Comparison of ENCODE assay signal across 13 mouse cellular contexts in the genomic region with DNA sequence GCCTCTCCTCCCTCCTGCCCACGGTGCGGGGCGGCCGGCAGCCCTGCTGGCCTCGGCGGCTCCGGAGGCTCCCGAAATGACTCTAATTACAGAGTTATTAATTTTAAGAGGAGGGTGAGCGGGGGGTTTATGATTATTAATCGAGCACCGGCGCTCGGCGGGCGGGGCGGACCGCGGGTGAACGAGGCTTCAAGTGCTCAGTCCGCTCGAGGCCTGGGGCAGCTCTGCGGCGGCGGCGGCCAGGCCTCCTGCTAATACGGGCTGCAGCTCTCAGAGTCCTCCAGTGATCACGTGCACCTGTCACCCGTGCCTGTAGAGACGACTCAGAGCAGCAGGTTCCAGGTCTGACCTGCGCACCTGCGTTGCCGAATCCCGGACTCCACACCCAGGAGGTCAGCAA. TPM values are rescaled to one million over a fixed set of nuclear protein-coding genes. Genes with fewer than 3 reads are reported as not detected.
DNase-seq lines count a peak whose midpoint lies in the region; ATAC-seq lines count a peak whose summit lies in the region.
"Had no signal": no experiment of that assay in that cellular context is flagged by ENCODE, and none has a peak within 500 bp of the region (broad histone marks: within the 10 kb centered on the region; RNA-seq: fewer than 3 reads in every experiment).

No protein-coding gene starts in this region.

- WGBS in heart, embryonic 12.5 days, result 1% methylated on average over 33 of the region's 33 CpGs
- under 1% methylated on average over 33 of the region's 33 CpGs for WGBS in forebrain, embryonic 13.5 days
- under 1% methylated on average over 33 of the region's 33 CpGs for WGBS in kidney, embryonic 16.5 days

- peaks cover 95% of the 10 kb centered on the region for H3K27me3 ChIP-seq in heart, embryonic 12.5 days (replicated peaks)
- H3K27me3 ChIP-seq in forebrain, embryonic 13.5 days, result peaks cover 96% of the 10 kb centered on the region
- H3K27me3 ChIP-seq in kidney, embryonic 16.5 days (ENCODE audit: insufficient read depth, low read length), result peaks cover 54% of the 10 kb centered on the region

- H3K4me2 ChIP-seq in heart, embryonic 12.5 days, result peak overlapping the region; percentile 55
- peak overlapping the region; percentile 42 for H3K4me2 ChIP-seq in forebrain, embryonic 13.5 days
- H3K4me2 ChIP-seq in kidney, embryonic 16.5 days (replicated peaks; ENCODE audit: low read depth, low read length), result peak overlapping the region; percentile 58
- H3K4me2 ChIP-seq: liver, embryonic 12.5 days had no signal

- peak overlapping the region; percentile 31 for H3K4me3 ChIP-seq in heart, embryonic 12.5 days
- H3K4me3 ChIP-seq in forebrain, embryonic 13.5 days, result peak overlapping the region; percentile 18; the same call in 1 of the 2 replicates
- peak overlapping the region; percentile 33 for H3K4me3 ChIP-seq in kidney, embryonic 16.5 days (ENCODE audit: low read length)
- H3K4me3 ChIP-seq: liver, embryonic 12.5 days had no signal

- H3K9me3 ChIP-seq in heart, embryonic 12.5 days (replicated peaks), result no peaks in the 10 kb centered on the region; the same call in 1 of the 2 replicates
- H3K9me3 ChIP-seq in forebrain, embryonic 13.5 days (replicated peaks), result peaks cover 5% of the 10 kb centered on the region; the same call in 1 of the 2 replicates
- no peaks in the 10 kb centered on the region for H3K9me3 ChIP-seq in kidney, embryonic 16.5 days (ENCODE audit: low read length)
- H3K9me3 ChIP-seq: liver, embryonic 12.5 days had no signal

- H3K4me1 ChIP-seq in heart, embryonic 12.5 days (replicated peaks), result peaks cover 15% of the 10 kb centered on the region
- H3K4me1 ChIP-seq in forebrain, embryonic 13.5 days, result peaks cover 8% of the 10 kb centered on the region
- peaks cover 25% of the 10 kb centered on the region for H3K4me1 ChIP-seq in kidney, embryonic 16.5 days (ENCODE audit: insufficient read depth, low read length)
- H3K4me1 ChIP-seq: liver, embryonic 12.5 days had no signal

- no peak for DNase-seq in heart, postnatal 4 days
- DNase-seq in neural tube, embryonic 10.5 days (ENCODE audit: extremely low spot score, low spot score), result peak; percentile 50
- no peak for DNase-seq in cerebellum, adult 8-10 months
- DNase-seq in urinary bladder, adult 18-20 months (ENCODE audit: low spot score in 2 of 2), result no peak
- DNase-seq in right cerebral cortex, adult 18-20 months, result no peak
- DNase-seq: adrenal gland, adult 2 months; heart, postnatal 14 days had no signal

- ATAC-seq in heart, embryonic 12.5 days (ENCODE audit: insufficient number of reproducible peaks, low FRiP score), result no peak
- no peak for ATAC-seq in forebrain, embryonic 13.5 days
- ATAC-seq in kidney, embryonic 16.5 days (ENCODE audit: low FRiP score, low TSS enrichment), result peak; percentile 77; the same call in 1 of the 2 replicates
- ATAC-seq: liver, embryonic 12.5 days had no signal

- no peak overlapping the region for H3K9ac ChIP-seq in heart, embryonic 12.5 days
- no peak overlapping the region for H3K9ac ChIP-seq in forebrain, embryonic 13.5 days
- H3K9ac ChIP-seq in kidney, embryonic 16.5 days (replicated peaks; ENCODE audit: low read length), result peak overlapping the region; percentile 48
- H3K9ac ChIP-seq: liver, embryonic 12.5 days had no signal

- H3K36me3 ChIP-seq in heart, embryonic 12.5 days, result no peaks in the 10 kb centered on the region
- H3K36me3 ChIP-seq in forebrain, embryonic 13.5 days (ENCODE audit: poor library complexity, severe bottlenecking), result no peaks in the 10 kb centered on the region
- H3K36me3 ChIP-seq in kidney, embryonic 16.5 days (ENCODE audit: insufficient read depth, low read length), result no peaks in the 10 kb centered on the region
- H3K36me3 ChIP-seq: liver, embryonic 12.5 days had no signal

- H3K27ac ChIP-seq in heart, embryonic 12.5 days (ENCODE audit: poor library complexity, severe bottlenecking), result no peak overlapping the region
- H3K27ac ChIP-seq in forebrain, embryonic 13.5 days, result no peak overlapping the region
- H3K27ac ChIP-seq in kidney, embryonic 16.5 days (ENCODE audit: low read length), result no peak overlapping the region
- H3K27ac ChIP-seq: liver, embryonic 12.5 days had no signal

RNA-seq across cellular contexts. Expression of gene Pax2, which starts 21.2 kb away (rescaled TPM):
- not detected in 2 replicates for polyA plus RNA-seq in heart, embryonic 12.5 days (2016; fragmentation: Nextera tagmentation; extraction: Ambion mirVana)
- total RNA-seq in heart, postnatal 4 days (2021), result not detected
- polyA plus RNA-seq in forebrain, embryonic 13.5 days (2015; fragmentation: Nextera tagmentation; extraction: Ambion mirVana), result 0.05 TPM in 1 of 2 replicates, not detected in the other
- 23.8 and 33.2 TPM in 2 replicates for polyA plus RNA-seq in kidney, embryonic 16.5 days (2015; fragmentation: Nextera tagmentation; extraction: Ambion mirVana)
- total RNA-seq: adrenal gland, adult 2 months; common myeloid progenitor, adult 5-6 weeks; heart, postnatal 14 days had no signal
- polyA plus RNA-seq: adrenal gland, adult 2 months; C2C12; liver, embryonic 12.5 days had no signal

Comparison
In these comparisons a context has a peak if more than half of its experiments do, and no peak if none do; other contexts are left out.
1. RNA of gene Pax2, which starts 21.2 kb away (polyA plus RNA-seq): 23.8 to 33.2 TPM in kidney, embryonic 16.5 days; 0.05 TPM in forebrain, embryonic 13.5 days and not detected in heart, embryonic 12.5 days; every median in the first group is over 10 times any median in the second.
2. Peak in every context shown above with its lines, with median percentiles within 50 percentile points of each other: H3K4me2 ChIP-seq and H3K4me3 ChIP-seq.